Mouse (Mus musculus): ENCODE measurements around the gene Bcl2l12.
"Not testable (repeated sequence)": the region's sequence is repeated elsewhere in the genome, so short reads cannot be mapped to it uniquely, and the experiment has no call there.

Bcl2l12 gene

GRCm38 (mm10) chr7:44998501-44998955 lies at the start of gene Bcl2l12:
TSS of gene Bcl2l12 (minus strand) at chr7:44998712.
- no peak for DNase-seq (ENCODE audit: extremely low read depth, low read depth, low spot score)

DNA sequence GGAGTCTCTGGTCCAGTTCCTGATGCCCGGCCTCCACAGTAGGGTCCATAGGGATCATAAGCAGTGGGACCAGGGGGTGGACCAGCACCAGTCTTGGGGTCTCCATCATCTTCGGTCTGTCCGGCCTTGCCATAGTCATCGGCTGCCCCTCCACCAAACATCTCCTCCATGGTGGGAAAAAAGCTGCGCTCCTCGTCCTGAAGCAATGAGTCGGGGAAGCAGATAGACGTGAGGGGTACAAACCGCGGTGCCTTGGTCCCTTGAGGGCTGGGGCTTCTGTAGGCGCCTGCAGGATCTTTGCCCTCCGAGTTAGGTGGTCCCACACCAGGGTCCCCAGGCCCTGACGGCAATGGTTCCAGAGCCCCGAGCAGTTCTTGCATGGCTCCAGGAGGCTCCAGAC lies 49.0 kb upstream of the Bcl2l12 start:
- DNase-seq (ENCODE audit: extremely low read depth, low read depth, low spot score): no peak

DNA sequence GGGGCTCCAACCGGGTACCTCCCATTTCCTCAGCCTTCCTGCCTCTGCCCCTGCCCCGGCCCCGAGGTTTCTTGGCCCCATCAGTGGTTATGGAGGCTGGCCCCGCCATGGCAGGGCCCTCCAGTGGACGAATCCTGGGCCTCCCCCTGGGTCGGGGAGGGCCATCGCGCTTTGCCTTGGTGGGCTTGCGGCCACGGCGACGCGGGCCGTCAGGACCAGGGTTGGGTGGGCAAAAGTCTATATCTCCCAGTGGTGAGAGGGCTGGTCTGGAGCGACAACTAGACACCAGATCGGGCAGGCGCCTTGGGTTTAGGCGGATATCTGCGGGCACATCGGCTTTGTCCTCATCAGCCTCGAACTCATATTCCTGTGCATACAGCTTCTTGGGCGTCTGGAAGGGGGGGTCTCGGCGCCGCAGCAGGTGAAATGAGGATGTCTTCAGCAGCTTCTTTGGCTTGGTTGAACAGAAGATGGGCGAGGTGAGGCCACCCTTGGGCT lies 48.4 kb upstream of the Bcl2l12 start:
- DNase-seq (ENCODE audit: extremely low read depth, low read depth, low spot score): no peak

GRCm38 (mm10) chr7:45045741-45046140 lies 47.2 kb upstream of the Bcl2l12 start:
- no peak for DNase-seq (ENCODE audit: extremely low read depth, low read depth, low spot score)

DNA sequence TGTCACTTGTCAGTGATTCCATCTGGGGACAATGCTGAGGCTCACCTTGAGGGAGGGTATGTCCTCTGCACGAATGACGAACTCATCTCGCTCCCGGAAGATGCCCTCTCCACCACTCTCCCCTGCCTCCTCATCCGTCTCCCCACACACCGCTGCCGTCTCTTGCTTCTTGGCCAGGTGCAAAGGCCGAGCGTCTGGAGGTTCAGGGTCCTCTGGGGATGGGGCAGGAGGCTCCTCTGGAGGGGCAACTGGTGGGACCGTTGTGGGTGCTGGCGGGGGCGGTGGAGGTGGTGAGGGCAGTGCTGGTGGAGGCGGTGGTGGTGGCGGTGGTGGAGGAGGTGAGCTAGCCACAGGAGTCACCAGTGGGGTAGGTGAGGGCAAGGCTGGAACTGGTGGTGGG lies 44.8 kb upstream of the Bcl2l12 start:
- no peak for DNase-seq (ENCODE audit: extremely low read depth, low read depth, low spot score)

GRCm38 (mm10) chr7:45040851-45041250 lies 42.3 kb upstream of the Bcl2l12 start:
- no peak for DNase-seq (ENCODE audit: extremely low read depth, low read depth, low spot score)

GRCm38 (mm10) chr7:45038411-45038810 lies 39.9 kb upstream of the Bcl2l12 start:
- DNase-seq (ENCODE audit: extremely low read depth, low read depth, low spot score): no peak

GRCm38 (mm10) chr7:45037720-45038361 lies 39.3 kb upstream of the Bcl2l12 start:
- DNase-seq (ENCODE audit: extremely low read depth, low read depth, low spot score): no peak

DNA sequence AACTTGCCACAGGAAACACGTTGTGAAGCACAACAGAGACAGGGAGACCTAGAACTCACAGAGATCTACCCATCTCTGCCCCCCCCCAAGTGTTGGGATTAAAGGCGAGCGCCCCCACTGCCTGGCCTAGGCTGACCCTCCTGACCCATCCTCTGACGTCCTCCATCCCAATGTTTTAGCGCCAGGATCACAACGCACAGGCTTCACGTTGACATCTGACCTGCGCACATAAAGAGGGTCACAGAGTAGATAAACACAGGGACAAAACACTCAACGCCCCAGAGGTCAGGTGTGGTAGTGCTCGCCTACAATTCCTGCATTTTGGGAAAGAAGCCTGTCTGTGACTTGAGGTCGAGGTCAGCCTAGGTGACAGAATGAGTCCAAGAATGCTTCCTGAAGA lies 38.2 kb upstream of the Bcl2l12 start:
- no peak for DNase-seq (ENCODE audit: extremely low read depth, low read depth, low spot score)

DNA sequence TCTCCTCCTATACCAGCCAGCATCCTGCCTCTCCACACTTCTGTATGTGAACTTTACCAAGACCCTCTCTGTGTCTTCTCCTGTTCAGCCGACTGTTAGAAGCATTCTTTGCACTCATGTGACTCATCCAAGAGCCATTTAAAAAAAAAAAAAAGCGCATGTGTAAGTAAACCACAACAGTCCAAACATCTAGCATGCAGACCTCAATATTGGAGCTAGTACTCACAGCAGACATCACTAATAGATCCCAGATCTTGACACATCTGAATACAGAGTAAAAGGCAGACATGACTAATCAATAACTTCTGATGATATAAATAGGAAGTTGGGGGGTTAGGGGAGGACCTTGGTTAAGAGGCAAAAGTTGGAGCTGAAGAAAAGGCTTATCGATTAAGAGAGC lies 37.1 kb upstream of the Bcl2l12 start:
- DNase-seq (ENCODE audit: extremely low read depth, low read depth, low spot score): no peak

DNA sequence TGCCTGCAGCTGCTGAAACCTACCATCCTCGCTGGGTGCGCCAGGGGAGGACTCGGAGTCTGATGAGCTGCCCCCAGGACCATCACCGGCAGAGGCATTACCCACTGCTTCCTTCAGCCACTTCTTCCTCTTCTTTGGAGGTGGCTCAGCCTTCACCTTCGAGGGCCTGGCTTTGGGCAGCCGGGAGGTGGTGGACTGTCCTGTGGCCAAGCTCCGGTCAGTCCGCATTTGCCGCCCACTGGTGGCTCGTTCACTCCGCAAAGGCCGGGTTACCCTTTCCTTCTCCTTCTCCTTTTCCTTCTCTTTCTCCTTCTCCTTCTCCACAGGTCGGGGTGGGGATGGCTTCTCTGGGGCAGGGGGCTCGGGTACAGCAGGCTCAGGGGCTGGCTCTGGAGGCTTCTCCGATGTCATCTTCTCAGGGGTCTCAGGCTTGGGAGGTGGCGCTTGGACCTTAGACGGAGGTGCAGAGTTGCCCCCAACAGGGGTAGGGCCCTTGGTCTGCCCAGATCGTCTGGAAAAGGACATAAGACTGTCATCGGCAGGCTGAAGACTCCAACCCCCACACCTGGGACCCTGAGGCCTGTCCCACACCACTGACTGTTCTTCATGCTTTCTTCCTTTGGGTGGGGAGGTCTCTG lies 35.3 kb upstream of the Bcl2l12 start:
- no peak for DNase-seq (ENCODE audit: extremely low read depth, low read depth, low spot score)

DNA sequence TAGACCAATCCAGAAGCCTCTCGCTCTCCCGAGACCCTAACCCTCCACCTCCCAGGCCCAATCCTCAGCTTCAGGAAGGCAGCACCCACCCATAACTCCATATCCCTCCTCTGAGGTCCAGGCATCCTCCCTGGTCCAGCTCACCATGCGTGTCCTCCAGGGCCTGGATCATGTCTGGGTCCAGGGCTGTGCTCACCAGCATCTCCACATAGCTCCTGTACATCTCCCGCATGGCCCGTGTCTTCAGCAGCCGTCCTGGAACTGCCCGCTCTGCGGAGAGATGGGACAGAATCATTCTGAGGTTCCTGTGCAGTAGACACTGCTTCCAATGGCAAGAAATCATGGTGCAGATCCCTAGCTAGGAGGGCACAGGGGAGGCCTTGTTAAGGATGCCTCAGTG lies 32.3 kb upstream of the Bcl2l12 start:
- DNase-seq (ENCODE audit: extremely low read depth, low read depth, low spot score): no peak

GRCm38 (mm10) chr7:45029995-45030394 lies 31.5 kb upstream of the Bcl2l12 start:
- DNase-seq (ENCODE audit: extremely low read depth, low read depth, low spot score): no peak

DNA sequence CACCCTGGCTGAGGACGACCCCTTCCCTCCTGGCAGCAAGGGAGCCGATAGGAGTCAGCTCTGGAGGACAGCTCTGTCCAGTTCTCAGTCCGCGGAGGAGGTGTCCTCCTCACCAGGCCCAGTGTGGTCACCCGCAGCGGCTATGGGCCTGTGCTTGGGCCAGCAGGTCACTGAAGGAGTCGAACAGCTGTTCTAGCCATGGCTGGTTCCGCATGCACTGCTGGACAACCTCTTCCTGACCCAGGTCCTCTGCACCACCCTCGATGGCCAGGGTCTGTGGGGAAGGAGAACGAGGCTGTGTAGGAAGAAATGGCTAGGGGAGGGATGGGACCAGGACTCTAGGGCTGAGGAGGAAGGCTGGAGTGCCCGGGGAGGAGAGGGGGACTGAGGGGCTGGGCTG lies 29.8 kb upstream of the Bcl2l12 start:
- DNase-seq (ENCODE audit: extremely low read depth, low read depth, low spot score): no peak

- no peak for DNase-seq (ENCODE audit: extremely low read depth, low read depth, low spot score)
These were observed 29.2 kb upstream of the Bcl2l12 start for GRCm38 (mm10) chr7:45027761-45028160.

GRCm38 (mm10) chr7:45026256-45026655 lies 27.7 kb upstream of the Bcl2l12 start:
- no peak for DNase-seq (ENCODE audit: extremely low read depth, low read depth, low spot score)

- peak; percentile 97 for DNase-seq (ENCODE audit: extremely low read depth, low read depth, low spot score)
These were observed 27.2 kb upstream of the Bcl2l12 start for GRCm38 (mm10) chr7:45025601-45026220.

DNA sequence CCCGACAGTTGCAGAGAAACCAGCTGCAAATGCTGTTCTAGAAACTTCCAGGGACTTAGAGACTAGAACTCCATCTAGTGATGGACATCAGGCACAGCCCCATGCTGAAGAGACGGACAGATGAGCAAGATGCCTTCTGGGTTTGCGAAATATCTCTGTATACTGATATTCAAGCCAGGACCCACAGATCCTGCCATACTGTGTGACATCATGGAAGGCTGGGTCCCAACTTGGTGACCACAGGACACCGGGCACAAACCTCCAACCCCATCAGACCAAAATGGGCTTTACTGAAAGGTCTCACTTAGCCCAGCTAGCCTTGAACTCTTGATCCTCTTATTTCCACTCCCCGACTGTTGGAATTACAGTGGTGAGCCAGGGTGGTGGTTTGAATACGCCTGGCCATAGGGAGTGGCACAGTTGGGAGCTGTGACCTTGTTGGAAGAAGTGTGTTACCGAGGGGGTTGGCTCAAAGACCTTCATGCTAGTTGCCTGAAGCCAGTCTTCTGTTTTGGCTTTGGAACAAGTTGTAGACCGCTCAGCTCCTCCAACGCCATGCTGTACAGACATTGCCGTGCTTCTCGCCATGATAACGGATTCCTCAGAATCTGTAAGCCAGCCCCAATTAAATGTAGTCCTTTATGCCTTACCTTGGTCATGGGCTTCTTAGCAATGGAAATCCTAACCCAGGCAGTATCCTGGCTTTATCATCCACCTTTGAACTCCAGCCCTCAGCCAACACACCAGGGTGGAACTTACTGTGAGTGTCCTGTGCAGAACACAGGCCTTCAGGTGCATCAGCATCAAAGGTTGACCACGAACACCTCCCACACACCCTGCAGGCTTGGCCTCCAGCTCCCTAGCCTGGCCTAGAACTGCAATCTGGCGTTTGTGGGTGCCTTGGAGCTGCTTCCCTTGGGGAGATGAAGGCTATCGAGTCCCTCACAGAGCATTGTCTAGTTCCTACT lies 26.1 kb upstream of the Bcl2l12 start:
- DNase-seq (ENCODE audit: extremely low read depth, low read depth, low spot score): no peak

DNA sequence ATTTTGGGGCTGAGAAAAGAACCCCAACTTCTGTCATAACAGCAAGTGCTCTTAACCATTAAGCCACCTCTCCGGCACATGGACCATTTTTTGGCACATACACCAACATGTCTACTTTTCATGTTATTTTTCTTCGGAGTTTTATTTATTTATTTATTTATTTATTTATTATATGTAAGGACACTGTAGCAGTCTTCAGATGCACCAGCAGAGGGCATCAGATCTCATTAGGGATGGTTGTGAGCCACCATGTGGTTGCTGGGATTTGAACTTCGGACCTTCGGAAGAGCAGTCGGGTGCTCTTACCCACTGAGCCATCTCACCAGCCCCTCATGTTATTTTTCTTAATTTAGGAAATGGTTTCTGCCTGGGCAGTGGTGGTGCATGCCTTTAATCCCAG lies 25.2 kb upstream of the Bcl2l12 start:
- DNase-seq (ENCODE audit: extremely low read depth, low read depth, low spot score): not testable (repeated sequence)

GRCm38 (mm10) chr7:45020225-45020624 lies 21.7 kb upstream of the Bcl2l12 start:
- no peak for DNase-seq (ENCODE audit: extremely low read depth, low read depth, low spot score)

DNA sequence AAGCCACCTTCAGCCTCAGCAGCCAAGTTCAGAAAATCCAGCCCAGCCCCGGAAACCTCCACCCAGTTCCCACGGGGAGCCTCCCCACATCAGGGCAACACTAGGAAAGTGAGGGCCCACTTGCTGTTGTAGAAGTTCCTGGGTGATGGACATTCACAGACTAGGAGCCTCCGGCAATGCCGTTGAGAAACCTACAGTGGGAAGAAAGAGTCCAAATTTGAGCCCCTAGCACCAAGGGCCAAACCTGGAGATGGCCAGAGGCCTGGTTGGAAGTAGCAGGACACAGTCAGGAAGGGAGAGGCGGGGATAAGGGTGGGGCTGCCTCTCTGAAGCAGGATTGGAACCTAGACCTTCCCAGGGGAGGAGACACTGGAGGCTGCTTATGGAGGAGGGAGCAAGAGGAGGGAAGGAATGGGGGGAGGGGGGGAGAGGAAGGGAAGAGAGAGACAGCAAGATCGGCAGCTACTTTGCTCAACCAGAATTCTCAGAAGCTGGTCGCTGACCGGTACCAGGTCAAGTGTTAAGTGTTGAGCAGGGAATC lies 20.6 kb upstream of the Bcl2l12 start:
- peak; percentile 70 for DNase-seq (ENCODE audit: extremely low read depth, low read depth, low spot score)

Measured in fat pad, adult 2 months (tissue).